In the genomic region with DNA sequence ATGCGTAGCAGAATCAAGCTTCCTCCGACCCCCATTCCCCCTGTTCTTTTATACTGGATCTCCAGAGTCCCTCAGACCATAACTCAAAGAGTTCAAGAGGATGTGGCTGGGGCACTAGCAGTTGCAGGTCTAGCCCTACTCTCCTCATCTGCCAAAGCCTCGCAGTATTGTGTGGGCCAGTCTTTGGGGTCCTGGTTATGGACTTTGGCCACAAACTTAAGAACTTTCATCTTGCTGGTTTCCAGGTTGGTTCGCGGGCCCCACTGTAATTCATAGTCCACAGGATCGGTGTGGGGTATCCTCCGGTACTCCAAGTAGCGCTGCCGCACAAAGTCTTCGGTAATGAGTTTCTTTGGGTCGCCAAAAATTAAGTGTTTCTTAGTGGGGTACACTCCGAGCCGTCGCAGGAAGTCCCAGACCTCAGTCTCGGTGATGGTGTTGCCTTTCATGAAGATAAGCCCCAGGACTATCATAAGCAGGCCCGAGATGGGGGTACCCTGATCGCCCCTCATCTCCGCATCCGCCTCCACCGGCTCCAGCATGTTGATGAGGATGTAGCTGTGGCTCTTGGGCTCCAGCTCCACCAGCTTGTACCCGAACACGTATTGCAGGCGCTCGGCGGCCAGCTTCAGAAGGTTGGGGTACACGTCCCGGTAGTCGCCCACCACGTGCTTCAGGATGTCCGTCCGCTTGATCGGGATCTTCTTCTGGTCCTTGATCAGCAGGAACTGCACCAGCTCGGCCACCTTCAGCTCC, we compare ENCODE assay signal across 7 mouse cellular contexts. TPM values are rescaled to one million over a fixed set of nuclear protein-coding genes. Genes with fewer than 3 reads are reported as not detected.
A peak's percentile ranks its signal among the peaks of the same experiment; 100 is the strongest.
DNase-seq lines count a peak whose midpoint lies in the region; ATAC-seq and TF ChIP-seq lines count a peak whose summit lies in the region.

No protein-coding gene starts in this region.

- TF ChIP-seq POLR2A in spleen, adult 2 months (IDR thresholded peaks at IDR 0.05; ENCODE audit: low read depth, low read length), result no peak

- DNase-seq in spleen, adult 2 months (ENCODE audit: low read depth in 1 of 2, low spot score in 2 of 2), result peak in 1 of 2 experiments; percentile 2
- DNase-seq in spleen, postnatal 14 days (ENCODE audit: low spot score in 2 of 2), result no peak
- DNase-seq in embryo, embryonic 11 days, result peak; percentile 16
- DNase-seq in spleen, postnatal 4 days (ENCODE audit: low spot score in 2 of 2), result no peak
- no peak for DNase-seq in B cell, adult 2 months

- 4% methylated on average over 33 of the region's 33 CpGs for WGBS in spleen, adult 2 months
- WGBS in hindbrain, embryonic 15.5 days, result under 1% methylated on average over 33 of the region's 33 CpGs
- WGBS in midbrain, embryonic 13.5 days, result under 1% methylated on average over 33 of the region's 33 CpGs

- H3K27me3 ChIP-seq in spleen, adult 2 months (ENCODE audit: control insufficient read depth, insufficient read depth, low read length), result no peaks in the 10 kb centered on the region
- H3K27me3 ChIP-seq in hindbrain, embryonic 15.5 days, result no peaks in the 10 kb centered on the region
- H3K27me3 ChIP-seq in midbrain, embryonic 13.5 days, result no peaks in the 10 kb centered on the region

- no peaks in the 10 kb centered on the region for H3K36me3 ChIP-seq in spleen, adult 2 months (ENCODE audit: control insufficient read depth, insufficient read depth, low read length)
- H3K36me3 ChIP-seq in hindbrain, embryonic 15.5 days, result no peaks in the 10 kb centered on the region
- no peaks in the 10 kb centered on the region for H3K36me3 ChIP-seq in midbrain, embryonic 13.5 days

- H3K9me3 ChIP-seq in hindbrain, embryonic 15.5 days, result no peaks in the 10 kb centered on the region
- H3K9me3 ChIP-seq in midbrain, embryonic 13.5 days, result no peaks in the 10 kb centered on the region

- no peak for TF ChIP-seq CTCF in spleen, adult 2 months (IDR thresholded peaks at IDR 0.05; ENCODE audit: extremely low read depth, insufficient read depth, insufficient read length, insufficient replicate concordance)

- H3K9ac ChIP-seq in hindbrain, embryonic 15.5 days, result peak overlapping the region; percentile 86
- peak overlapping the region; percentile 95 for H3K9ac ChIP-seq in midbrain, embryonic 13.5 days (replicated peaks)

- H3K4me2 ChIP-seq in hindbrain, embryonic 15.5 days, result peak overlapping the region; percentile 91
- H3K4me2 ChIP-seq in midbrain, embryonic 13.5 days (replicated peaks), result peak overlapping the region; percentile 93

- H3K4me3 ChIP-seq in spleen, adult 2 months (ENCODE audit: extremely low read depth, insufficient read depth, insufficient read length), result peak overlapping the region; percentile 95
- peak overlapping the region; percentile 81 for H3K4me3 ChIP-seq in hindbrain, embryonic 15.5 days
- H3K4me3 ChIP-seq in midbrain, embryonic 13.5 days (replicated peaks), result peak overlapping the region; percentile 89

- H3K27ac ChIP-seq in spleen, adult 2 months (ENCODE audit: insufficient read depth, low read length), result peak overlapping the region; percentile 80
- peak overlapping the region; percentile 95 for H3K27ac ChIP-seq in hindbrain, embryonic 15.5 days (replicated peaks)
- peak overlapping the region; percentile 95 for H3K27ac ChIP-seq in midbrain, embryonic 13.5 days

- H3K4me1 ChIP-seq in spleen, adult 2 months (ENCODE audit: control insufficient read depth, insufficient read depth, insufficient read length), result peaks cover 5% of the 10 kb centered on the region; the same call in 1 of the 2 replicates
- H3K4me1 ChIP-seq in hindbrain, embryonic 15.5 days (replicated peaks), result peaks cover 32% of the 10 kb centered on the region
- H3K4me1 ChIP-seq in midbrain, embryonic 13.5 days (replicated peaks), result peaks cover 34% of the 10 kb centered on the region

- no peak; the same call in 1 of the 2 replicates for ATAC-seq in hindbrain, embryonic 15.5 days (ENCODE audit: low FRiP score, low read depth)
- ATAC-seq in midbrain, embryonic 13.5 days, result peak; percentile 74

RNA-seq across cellular contexts. Expression of gene Nsmce3, which starts 0.6 kb away (rescaled TPM):
- polyA plus RNA-seq in spleen, adult 2 months (2012; rRNA removed), result 2.7 and 4.1 TPM in 2 replicates
- polyA plus RNA-seq in hindbrain, embryonic 15.5 days (2015; fragmentation: Nextera tagmentation; extraction: Ambion mirVana), result 10.3 and 11.5 TPM in 2 replicates
- polyA plus RNA-seq in midbrain, embryonic 13.5 days (2015; fragmentation: Nextera tagmentation; extraction: Ambion mirVana), result 10.5 and 10.7 TPM in 2 replicates
